Mouse (Mus musculus): ENCODE data around the gene Ndufa4l2.

The Ndufa4l2 gene

DNA sequence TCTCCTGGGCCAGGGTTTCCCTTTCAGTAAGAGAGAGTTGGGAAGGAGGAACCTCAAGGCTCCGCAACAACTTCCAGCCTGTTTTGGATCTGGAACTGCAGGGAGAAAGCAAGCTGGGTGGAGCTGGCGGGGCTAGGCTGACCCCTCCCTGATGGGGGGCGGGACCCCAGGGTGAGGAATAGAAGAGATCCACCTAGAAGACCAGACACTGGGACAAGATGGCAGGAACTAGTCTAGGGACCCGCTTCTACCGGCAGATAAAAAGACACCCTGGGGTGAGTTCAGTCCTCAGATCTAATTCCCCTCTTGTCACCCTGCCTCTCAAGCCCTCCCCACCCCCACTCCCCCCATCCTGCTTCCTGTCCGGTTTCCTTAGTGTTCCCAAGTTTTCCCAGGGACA is at the start of gene Ndufa4l2:
Ndufa4l2 (plus strand) TSS at position 204 of the 400 bp plus-strand sequence.
- DNase-seq (ENCODE audit: low spot score): no peak

- DNase-seq (ENCODE audit: low spot score): no peak
Measured at GRCm38 (mm10) chr10:127471281-127471988, 43.3 kb upstream of the Ndufa4l2 start.

GRCm38 (mm10) chr10:127472722-127473121 is 42.0 kb upstream of the Ndufa4l2 start:
- DNase-seq (ENCODE audit: low spot score): no peak

GRCm38 (mm10) chr10:127475175-127475574 is 39.6 kb upstream of the Ndufa4l2 start:
- DNase-seq (ENCODE audit: low spot score): no peak

GRCm38 (mm10) chr10:127476541-127476940 is 38.2 kb upstream of the Ndufa4l2 start:
- DNase-seq (ENCODE audit: low spot score): no peak

GRCm38 (mm10) chr10:127477301-127477700 is 37.5 kb upstream of the Ndufa4l2 start:
- no peak for DNase-seq (ENCODE audit: low spot score)

GRCm38 (mm10) chr10:127479131-127479530 is 35.6 kb upstream of the Ndufa4l2 start:
- DNase-seq (ENCODE audit: low spot score): peak; percentile 60

DNA sequence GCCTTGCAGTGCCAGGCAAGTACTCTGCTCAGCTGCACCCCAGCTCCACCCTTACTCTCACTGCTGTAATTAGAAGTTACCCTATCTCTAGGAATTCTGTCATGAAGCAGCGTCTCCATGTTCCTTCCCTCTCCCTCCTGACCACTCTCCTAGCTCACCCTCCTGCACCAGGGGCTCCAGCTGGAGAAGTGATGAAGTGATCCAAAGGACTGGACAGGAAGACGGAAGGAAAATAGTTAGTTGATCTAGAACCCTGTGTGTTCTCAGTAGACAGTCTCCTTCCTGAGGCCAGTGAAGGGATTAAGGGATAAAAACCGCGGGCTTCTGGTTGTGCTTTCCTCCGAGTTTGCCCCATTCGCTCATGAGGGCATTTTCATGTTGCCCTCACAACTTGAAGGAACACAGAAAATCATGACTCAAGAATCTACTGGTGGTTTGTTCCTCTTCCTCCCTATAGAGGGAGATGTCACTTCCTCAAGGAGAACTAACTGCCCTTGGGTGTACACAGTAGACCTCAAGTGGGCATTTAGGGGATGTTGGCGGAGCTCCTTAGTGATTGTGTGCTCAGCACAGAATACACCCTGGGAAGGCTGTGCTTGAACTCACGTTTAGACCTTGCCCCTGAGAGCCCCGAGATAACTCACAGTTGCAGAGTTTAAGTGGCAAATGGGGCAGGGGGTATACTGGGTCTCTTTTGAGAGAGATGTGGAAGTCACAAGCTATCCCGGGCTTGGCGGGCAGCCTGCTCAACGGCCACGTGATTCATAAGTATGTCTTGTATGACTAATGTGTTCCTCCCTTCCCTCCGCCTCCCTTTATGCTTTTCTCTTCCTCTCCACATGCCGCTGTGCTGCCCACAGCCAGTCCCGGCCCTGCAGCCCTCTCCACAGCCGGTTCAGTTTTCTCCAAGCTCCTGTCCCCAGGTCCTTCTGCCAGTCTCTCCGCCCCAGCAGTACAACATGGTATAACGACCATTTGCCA is 33.6 kb upstream of the Ndufa4l2 start:
- DNase-seq (ENCODE audit: low spot score): no peak

GRCm38 (mm10) chr10:127485235-127485634 is 29.5 kb upstream of the Ndufa4l2 start:
- no peak for DNase-seq (ENCODE audit: low spot score)

DNA sequence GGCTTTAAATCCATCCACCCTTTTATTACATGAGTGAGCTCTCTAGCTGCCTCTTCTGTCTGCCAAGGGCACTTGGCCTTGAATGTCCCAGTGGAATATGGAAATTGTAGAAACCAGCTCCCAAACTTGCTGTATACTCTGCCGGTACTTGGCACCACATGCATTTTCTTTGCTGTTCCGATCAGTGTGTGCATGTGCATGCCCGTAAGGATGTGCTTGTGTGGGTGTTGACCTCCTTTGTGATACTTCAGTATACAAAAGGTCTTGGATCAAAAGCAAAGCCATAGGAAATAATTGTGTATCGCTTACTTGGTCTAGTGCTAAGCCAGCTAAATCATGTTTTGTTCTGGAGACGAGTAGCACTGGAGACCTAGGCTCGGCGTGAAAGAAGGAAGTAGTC is 25.9 kb upstream of the Ndufa4l2 start:
- DNase-seq (ENCODE audit: low spot score): no peak

DNA sequence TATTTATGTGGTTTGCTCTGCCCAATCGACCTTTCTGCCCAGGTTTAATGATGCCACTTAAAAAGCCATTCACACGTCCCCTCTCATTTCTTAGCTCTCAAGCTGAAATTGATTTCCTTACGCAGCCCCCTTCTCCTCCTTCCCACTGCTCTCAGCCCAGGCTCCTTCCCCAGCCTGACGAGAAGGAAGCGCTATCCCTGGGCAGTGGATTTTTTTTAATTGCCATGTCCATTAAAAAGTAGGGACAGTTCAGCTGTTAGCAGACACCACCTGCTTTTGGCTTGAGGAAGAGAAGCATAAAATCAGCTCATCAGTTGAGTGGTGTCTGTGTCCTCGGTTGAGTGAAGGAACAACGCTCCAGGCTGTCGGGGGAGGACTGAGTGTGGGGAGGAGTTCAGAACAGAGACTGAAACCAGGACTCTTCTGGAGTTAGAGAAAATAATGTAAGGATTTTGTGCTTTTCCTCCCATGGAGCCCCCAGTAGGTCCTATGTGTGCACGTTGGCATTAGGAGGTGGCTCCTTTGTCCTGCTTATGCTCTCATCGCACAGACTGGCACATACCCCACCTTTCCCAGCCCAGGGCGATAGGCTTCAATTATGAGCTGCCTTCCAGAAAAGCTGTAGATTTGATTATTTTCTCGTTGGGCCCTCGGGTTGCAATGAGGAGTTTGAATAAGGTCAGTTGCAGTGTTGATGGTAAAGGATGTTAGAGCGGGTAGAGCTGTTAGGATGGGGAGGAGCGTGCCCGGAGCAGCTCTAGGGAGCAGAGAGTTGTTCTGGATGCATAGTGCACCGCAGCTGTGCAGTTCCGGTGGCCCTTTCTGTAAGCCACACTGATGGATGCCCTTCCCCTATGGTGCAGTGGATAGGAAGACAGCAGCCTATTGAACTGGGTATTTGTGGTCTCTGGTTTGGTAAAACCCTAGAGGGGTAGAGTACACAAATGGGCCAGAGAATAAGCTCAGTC is 24.3 kb upstream of the Ndufa4l2 start:
- no peak for DNase-seq (ENCODE audit: low spot score)

- DNase-seq (ENCODE audit: low spot score): no peak
Measured at GRCm38 (mm10) chr10:127491128-127491512, 23.6 kb upstream of the Ndufa4l2 start.

DNA sequence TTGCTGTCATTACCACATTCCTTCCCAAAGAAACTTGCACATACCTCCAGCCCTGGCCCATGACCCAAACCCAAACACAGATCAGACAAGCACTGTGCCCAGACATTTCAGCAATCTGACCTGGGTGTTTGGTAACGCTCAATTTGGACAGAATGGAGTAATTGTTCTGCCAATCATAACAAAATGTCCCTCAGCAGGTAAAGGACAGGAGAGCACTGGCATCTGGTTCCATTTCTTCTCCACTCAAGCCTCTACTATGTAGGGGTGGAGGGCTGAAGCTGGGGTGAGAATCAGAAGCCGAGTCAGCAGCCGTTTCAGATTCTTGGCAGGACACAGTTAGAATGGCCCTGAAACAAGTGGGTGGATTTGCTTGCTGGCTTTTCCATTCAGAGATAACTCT is 22.6 kb upstream of the Ndufa4l2 start:
- DNase-seq (ENCODE audit: low spot score): no peak

- no peak for DNase-seq (ENCODE audit: low spot score)
Measured at GRCm38 (mm10) chr10:127496156-127496555, 18.6 kb upstream of the Ndufa4l2 start.

GRCm38 (mm10) chr10:127499516-127499915 is 15.3 kb upstream of the Ndufa4l2 start:
- no peak for DNase-seq (ENCODE audit: low spot score)

GRCm38 (mm10) chr10:127500042-127500441 is 14.7 kb upstream of the Ndufa4l2 start:
- DNase-seq (ENCODE audit: low spot score): no peak

DNA sequence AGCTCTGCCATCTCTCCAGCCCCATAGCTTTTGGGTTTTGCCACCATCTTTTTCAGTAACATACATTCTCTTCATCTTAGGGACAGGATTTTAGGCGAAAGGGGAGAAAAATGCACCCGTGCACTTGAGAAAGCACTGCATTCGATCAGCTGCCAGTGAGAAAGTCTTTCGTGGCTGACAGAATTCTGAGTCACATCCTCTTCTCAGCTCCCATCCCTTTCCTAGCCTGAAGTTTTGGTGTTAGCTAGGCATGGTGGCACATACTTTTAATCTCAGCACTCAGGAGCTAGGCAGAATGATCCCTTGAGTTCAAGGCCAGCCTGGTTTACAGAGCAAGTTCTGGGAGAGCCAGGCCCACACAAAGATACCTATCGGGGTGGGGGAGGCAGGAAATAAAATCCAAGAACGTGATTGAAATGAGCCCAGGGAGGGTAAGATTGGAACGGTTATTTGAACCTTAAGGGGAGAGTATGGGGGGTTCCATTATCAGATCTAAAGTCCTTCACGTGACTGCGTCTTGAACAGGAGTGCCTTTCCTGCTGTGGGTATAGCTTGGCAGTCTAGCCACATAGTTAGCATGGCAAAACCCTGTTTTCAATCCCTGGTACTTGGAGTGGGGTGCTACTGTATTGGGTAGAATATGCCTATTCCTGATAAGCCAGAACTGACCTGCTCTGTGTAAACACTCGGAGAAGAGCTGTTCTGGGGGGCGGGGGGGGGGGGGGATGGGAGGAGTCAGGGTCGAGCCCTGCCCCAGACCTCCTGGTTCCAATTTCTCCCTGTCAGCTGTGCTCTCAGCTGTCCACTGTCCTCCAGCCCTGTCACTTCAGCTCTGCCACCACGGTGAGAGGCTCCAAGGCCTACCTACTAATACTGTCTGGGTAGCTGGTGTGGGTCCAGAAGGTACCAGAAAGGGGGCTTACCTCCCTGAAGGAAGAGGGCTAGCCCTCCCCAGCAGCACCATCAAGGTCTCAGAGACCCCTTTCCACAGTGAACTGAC is 13.6 kb upstream of the Ndufa4l2 start, which contains the start of gene Stac3:
Stac3 (plus strand) TSS at position 793 of the 1,000 bp plus-strand sequence.
- no peak for DNase-seq (ENCODE audit: low spot score)

DNA sequence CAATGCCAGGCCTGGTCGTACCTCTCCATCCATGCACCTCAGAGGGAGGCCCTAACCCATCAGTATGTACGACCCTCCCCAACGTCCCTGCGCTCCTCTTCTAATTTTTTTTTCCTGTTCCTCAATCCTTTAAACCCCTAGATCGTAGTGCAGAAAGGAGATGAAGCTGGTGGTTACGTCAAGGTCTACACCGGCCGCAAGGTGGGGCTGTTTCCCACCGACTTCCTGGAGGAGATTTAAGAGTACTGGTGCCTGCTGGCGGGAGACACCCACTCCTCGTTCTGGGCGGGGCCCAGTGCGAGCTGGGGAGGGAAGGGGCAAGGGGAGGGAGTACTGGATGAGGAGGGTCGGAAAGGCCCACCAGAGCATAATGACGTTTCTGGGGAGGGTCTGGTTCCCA is 6.5 kb upstream of the Ndufa4l2 start:
- DNase-seq (ENCODE audit: low spot score): peak; percentile 88

- peak; percentile 98 for DNase-seq (ENCODE audit: low spot score)
Measured at GRCm38 (mm10) chr10:127509051-127509836, 5.5 kb upstream of the Ndufa4l2 start.
